Mouse (Mus musculus) stomach, embryonic 15.5 days (tissue): ENCODE data around the gene Psen1. TPM values are rescaled to one million over a fixed set of nuclear protein-coding genes. Genes with fewer than 3 reads are reported as not detected.

Source experiments
- ATAC-seq: fragments of 200-750 bp; cut with Nextera tagmentation; 2 replicates; pipeline ENCODE4 v1.8.0; 2017; ENCODE audit warnings: low read depth, moderate number of reproducible peaks, moderate TSS enrichment; ENCODE audit not compliant: insufficient read depth, low FRiP score
- H3K27ac ChIP-seq: fragments of 300-500 bp; sonication (generic); 2 replicates; pipeline ENCODE4 v1.5.1; 2015; ENCODE audit warnings: mild to moderate bottlenecking, inconsistent platforms
- H3K27me3 ChIP-seq: fragments of 300-500 bp; sonication (generic); replicated peaks from 2 replicates; pipeline ENCODE4 v1.6.1; 2015; ENCODE audit warnings: inconsistent platforms
- H3K36me3 ChIP-seq: fragments of 300-500 bp; sonication (generic); 2 replicates; pipeline ENCODE4 v1.6.1; 2015; ENCODE audit warnings: inconsistent platforms
- H3K4me1 ChIP-seq: fragments of 300-500 bp; sonication (generic); 2 replicates; pipeline ENCODE4 v1.6.1; 2015; ENCODE audit warnings: inconsistent platforms
- H3K4me2 ChIP-seq: fragments of 300-500 bp; sonication (generic); 2 replicates; pipeline ENCODE4 v1.6.1; 2015; ENCODE audit warnings: mild to moderate bottlenecking, inconsistent platforms
- H3K4me3 ChIP-seq: fragments of 300-500 bp; sonication (generic); replicated peaks from 2 replicates; pipeline ENCODE4 v1.5.1; 2015; ENCODE audit warnings: inconsistent platforms
- H3K9ac ChIP-seq: fragments of 300-500 bp; sonication (generic); 2 replicates; pipeline ENCODE4 v1.6.1; 2015; ENCODE audit warnings: inconsistent platforms
- H3K9me3 ChIP-seq: fragments of 300-500 bp; sonication (generic); 2 replicates; pipeline ENCODE4 v1.6.1; 2016; ENCODE audit warnings: inconsistent platforms
- WGBS: fragments of 180-500 bp; shearing (Covaris S2); methylation state at CpG from one replicate; pipeline ENCODE4 v1.1.7; 2015; 5-methylcytosine and 5-hydroxymethylcytosine counted together
- polyA plus RNA-seq: library from polyadenylated mRNA; unstranded; fragments of >200 nt; fragmentation: Nextera tagmentation; extraction: Ambion mirVana; gene quantifications from 2 replicates; pipeline ENCODE4 v1.2.1, GENCODE M21; 2015

Gene Psen1
- polyA plus RNA-seq, 1 experiment from 2014 or later: 66.3 TPM

DNA sequence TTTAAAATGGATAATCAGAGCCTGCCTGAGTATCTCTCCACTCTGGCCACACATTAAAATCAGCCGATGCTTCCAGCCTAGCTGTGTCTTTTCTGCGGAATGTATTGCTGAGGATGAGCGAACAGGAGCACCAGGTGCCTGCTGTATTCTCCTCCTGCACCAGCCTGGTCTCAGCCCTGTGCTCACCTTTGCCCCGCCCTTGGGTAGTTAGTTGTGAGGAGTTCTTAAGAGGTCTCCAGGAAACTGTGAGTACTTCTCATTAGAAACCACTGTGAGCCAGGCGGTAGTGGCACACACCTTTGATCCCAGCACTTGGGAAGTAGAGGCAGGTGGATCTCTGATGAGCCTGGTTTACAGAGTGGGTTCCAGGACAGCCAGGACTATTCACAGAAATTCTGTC lies 44.3 kb downstream of the Psen1 start:
- ATAC-seq: no peak
- H3K36me3 ChIP-seq: peaks cover 45% of the 10 kb centered on the region
- H3K9me3 ChIP-seq: no peaks in the 10 kb centered on the region
- no peak overlapping the region for H3K27ac ChIP-seq
- no peak overlapping the region for H3K4me3 ChIP-seq
- H3K9ac ChIP-seq: no peak overlapping the region
- no peaks in the 10 kb centered on the region for H3K27me3 ChIP-seq
- 90% methylated on average over 5 of the region's 5 CpGs for WGBS
- H3K4me2 ChIP-seq: no peak overlapping the region
- no peaks in the 10 kb centered on the region for H3K4me1 ChIP-seq

GRCm38 (mm10) chr12:83734047-83734446 lies 46.1 kb downstream of the Psen1 start:
- no peak overlapping the region for H3K4me2 ChIP-seq
- no peaks in the 10 kb centered on the region for H3K4me1 ChIP-seq
- H3K9me3 ChIP-seq: no peaks in the 10 kb centered on the region
- ATAC-seq: no peak
- H3K27me3 ChIP-seq: no peaks in the 10 kb centered on the region
- no peak overlapping the region for H3K27ac ChIP-seq
- no peak overlapping the region for H3K4me3 ChIP-seq
- 87% methylated on average over 10 of the region's 10 CpGs for WGBS
- H3K36me3 ChIP-seq: peaks cover 36% of the 10 kb centered on the region
- no peak overlapping the region for H3K9ac ChIP-seq

- H3K4me1 ChIP-seq: no peaks in the 10 kb centered on the region
- H3K4me3 ChIP-seq: no peak overlapping the region
- no peak overlapping the region for H3K4me2 ChIP-seq
- no peak overlapping the region for H3K27ac ChIP-seq
- WGBS: 72% methylated on average over 8 of the region's 8 CpGs
- peaks cover 26% of the 10 kb centered on the region for H3K36me3 ChIP-seq
- H3K9me3 ChIP-seq: no peaks in the 10 kb centered on the region
- H3K27me3 ChIP-seq: no peaks in the 10 kb centered on the region
- H3K9ac ChIP-seq: no peak overlapping the region
- ATAC-seq: no peak
These were observed 48.3 kb downstream of the Psen1 start for GRCm38 (mm10) chr12:83736236-83736635.

DNA sequence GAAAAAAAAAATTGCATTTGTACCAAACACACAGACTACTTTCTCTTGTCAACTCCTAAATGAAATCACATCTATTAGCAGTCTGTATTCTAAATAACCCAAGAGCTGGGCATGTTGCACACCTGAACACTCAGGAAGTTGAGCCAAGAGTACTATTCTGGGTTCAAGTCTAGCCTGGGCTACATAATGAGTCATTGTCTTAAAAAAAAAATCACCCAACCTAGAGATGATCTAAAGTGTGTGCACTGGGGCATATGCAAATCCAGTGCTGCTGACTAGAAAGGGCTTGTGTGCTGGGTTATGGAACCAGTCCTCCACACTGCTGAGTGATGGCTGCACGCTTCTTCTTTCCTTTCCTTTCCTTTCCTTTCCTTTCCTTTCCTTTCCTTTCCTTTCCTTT lies 50.7 kb downstream of the Psen1 start:
- 0 out of 2 replicates have a peak, but pooled peaks cover 6% of the 10 kb centered on the region for H3K36me3 ChIP-seq
- no peak overlapping the region for H3K9ac ChIP-seq
- no peak overlapping the region for H3K4me3 ChIP-seq
- no peak for ATAC-seq
- no peaks in the 10 kb centered on the region for H3K27me3 ChIP-seq
- no peaks in the 10 kb centered on the region for H3K4me1 ChIP-seq
- no peaks in the 10 kb centered on the region for H3K9me3 ChIP-seq
- H3K27ac ChIP-seq: no peak overlapping the region
- no peak overlapping the region for H3K4me2 ChIP-seq
- 93% methylated on average over 1 of the region's 1 CpGs for WGBS

DNA sequence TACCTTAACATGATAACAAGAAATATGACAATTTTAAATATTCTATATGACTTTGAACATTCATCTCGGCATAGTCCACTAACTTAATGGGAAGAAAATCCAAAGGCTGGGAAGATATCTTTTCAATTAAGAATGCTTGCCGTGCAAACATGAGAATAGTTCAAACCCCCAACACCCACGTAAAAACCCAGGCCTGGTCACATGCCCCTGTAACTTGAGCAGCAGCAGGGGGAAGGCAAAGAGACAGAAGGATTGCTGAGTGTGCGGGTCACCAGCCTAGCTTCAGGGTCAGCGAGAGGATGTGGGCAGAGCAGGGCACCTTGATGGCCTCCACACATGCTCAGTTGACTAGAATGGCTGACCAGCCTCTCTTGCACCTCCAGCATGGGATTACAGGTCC lies 53.8 kb downstream of the Psen1 start:
- Histone ChIP-seq H3K27me3 (no peaks in the 10 kb centered on the region), H3K9ac (no peak overlapping the region), H3K9me3 (no peaks in the 10 kb centered on the region), H3K4me2 (no peak overlapping the region), H3K27ac (no peak overlapping the region), H3K4me1 (peaks cover 5% of the 10 kb centered on the region; the same call in 1 of the 2 replicates), H3K4me3 (no peak overlapping the region), H3K36me3 (no peaks in the 10 kb centered on the region)
- WGBS: 57% methylated on average over 5 of the region's 5 CpGs
- no peak for ATAC-seq

DNA sequence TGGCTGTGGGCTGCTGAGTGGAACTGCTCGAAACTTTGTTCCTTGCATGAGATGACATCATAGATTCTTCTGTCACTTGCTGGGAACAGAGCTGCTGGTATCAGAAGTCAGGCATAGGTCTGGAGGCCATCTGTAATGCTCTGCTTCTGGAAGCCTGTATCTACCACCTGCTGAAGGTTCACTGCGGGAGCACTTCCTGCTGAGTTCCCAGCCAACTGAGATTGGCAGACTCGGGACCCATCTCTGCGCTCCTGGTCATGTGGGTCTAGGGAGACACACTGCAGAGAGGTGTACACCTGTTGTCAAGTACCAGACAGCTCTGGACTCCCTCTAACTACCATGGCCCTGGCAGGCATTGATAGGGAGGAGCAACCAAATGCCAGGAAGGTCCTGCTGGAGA lies 54.9 kb downstream of the Psen1 start:
- no peaks in the 10 kb centered on the region for H3K9me3 ChIP-seq
- peaks cover 5% of the 10 kb centered on the region; the same call in 1 of the 2 replicates for H3K4me1 ChIP-seq
- no peak for ATAC-seq

GRCm38 (mm10) chr12:83743712-83744111 lies 55.8 kb downstream of the Psen1 start:
- H3K4me2 ChIP-seq: no peak overlapping the region
- peaks cover 5% of the 10 kb centered on the region; the same call in 1 of the 2 replicates for H3K4me1 ChIP-seq
- no peak overlapping the region for H3K9ac ChIP-seq
- ATAC-seq: no peak
- no peaks in the 10 kb centered on the region for H3K36me3 ChIP-seq
- H3K27me3 ChIP-seq: no peaks in the 10 kb centered on the region
- no peak overlapping the region for H3K4me3 ChIP-seq
- WGBS: 71% methylated on average over 3 of the region's 3 CpGs
- no peak overlapping the region for H3K27ac ChIP-seq
- H3K9me3 ChIP-seq: no peaks in the 10 kb centered on the region

More for the DNA sequence above, 54.9 kb downstream of the Psen1 start:
- no peak overlapping the region for H3K9ac ChIP-seq
- H3K4me2 ChIP-seq: no peak overlapping the region
- no peaks in the 10 kb centered on the region for H3K36me3 ChIP-seq
- no peaks in the 10 kb centered on the region for H3K27me3 ChIP-seq
- no peak overlapping the region for H3K27ac ChIP-seq
- H3K4me3 ChIP-seq: no peak overlapping the region
- 62% methylated on average over 4 of the region's 4 CpGs for WGBS

- peaks cover 5% of the 10 kb centered on the region; the same call in 1 of the 2 replicates for H3K4me1 ChIP-seq
- ATAC-seq: no peak
- H3K9me3 ChIP-seq: no peaks in the 10 kb centered on the region
- no peaks in the 10 kb centered on the region for H3K27me3 ChIP-seq
- no peak overlapping the region for H3K9ac ChIP-seq
- no peak overlapping the region for H3K4me3 ChIP-seq
- 58% methylated on average over 1 of the region's 1 CpGs for WGBS
- H3K4me2 ChIP-seq: no peak overlapping the region
- no peaks in the 10 kb centered on the region for H3K36me3 ChIP-seq
- no peak overlapping the region for H3K27ac ChIP-seq
These were observed 61.2 kb downstream of the Psen1 start for GRCm38 (mm10) chr12:83749186-83749585.

GRCm38 (mm10) chr12:83752495-83752894 lies 64.5 kb downstream of the Psen1 start:
- Histone ChIP-seq H3K27ac (no peak overlapping the region), H3K4me3 (no peak overlapping the region), H3K9me3 (no peaks in the 10 kb centered on the region), H3K4me1 (no peaks in the 10 kb centered on the region), H3K36me3 (no peaks in the 10 kb centered on the region), H3K4me2 (no peak overlapping the region), H3K27me3 (no peaks in the 10 kb centered on the region), H3K9ac (no peak overlapping the region)
- ATAC-seq: peak; percentile 31; the same call in 1 of the 2 replicates
- WGBS: 13% methylated on average over 2 of the region's 2 CpGs

- Histone ChIP-seq H3K36me3 (no peaks in the 10 kb centered on the region), H3K27ac (no peak overlapping the region), H3K27me3 (no peaks in the 10 kb centered on the region), H3K4me1 (peaks cover 13% of the 10 kb centered on the region), H3K4me3 (no peak overlapping the region), H3K9ac (no peak overlapping the region), H3K4me2 (no peak overlapping the region), H3K9me3 (no peaks in the 10 kb centered on the region)
- WGBS: 72% methylated on average over 10 of the region's 10 CpGs
- ATAC-seq: no peak
These were observed 70.8 kb downstream of the Psen1 start for GRCm38 (mm10) chr12:83758735-83759134.

GRCm38 (mm10) chr12:83760201-83760600 lies 72.2 kb downstream of the Psen1 start:
- Histone ChIP-seq H3K4me2 (no peak overlapping the region), H3K36me3 (no peaks in the 10 kb centered on the region), H3K27me3 (no peaks in the 10 kb centered on the region), H3K27ac (no peak overlapping the region), H3K9ac (no peak overlapping the region), H3K4me3 (no peak overlapping the region), H3K4me1 (peaks cover 22% of the 10 kb centered on the region), H3K9me3 (no peaks in the 10 kb centered on the region)
- ATAC-seq: no peak
- WGBS: 84% methylated on average over 2 of the region's 2 CpGs

- Histone ChIP-seq H3K36me3 (no peaks in the 10 kb centered on the region), H3K9ac (no peak overlapping the region), H3K27me3 (no peaks in the 10 kb centered on the region), H3K9me3 (no peaks in the 10 kb centered on the region), H3K4me1 (peaks cover 22% of the 10 kb centered on the region), H3K27ac (peak overlapping the region; percentile 12; the same call in 1 of the 2 replicates), H3K4me3 (no peak overlapping the region), H3K4me2 (no peak overlapping the region)
- no peak for ATAC-seq
- WGBS: 40% methylated on average over 4 of the region's 4 CpGs
These were observed 74.8 kb downstream of the Psen1 start for GRCm38 (mm10) chr12:83762706-83763105.
